Mouse (Mus musculus) cortical plate, adult 2 months (tissue): ENCODE data around the gene Zfp341. TPM values are rescaled to one million over a fixed set of nuclear protein-coding genes. Genes with fewer than 3 reads are reported as not detected.
A peak's percentile ranks its signal among the peaks of the same experiment; 100 is the strongest.

Experiments used
- H3K27ac ChIP-seq: fragments of 200-500 bp; 2 replicates; pipeline ENCODE4 v1.5.1; 2012; ENCODE audit warnings: low read length, control low read depth, inconsistent platforms; ENCODE audit not compliant: insufficient read depth
- H3K4me1 ChIP-seq: fragments of 200-500 bp; 2 replicates; pipeline ENCODE4 v1.6.1; 2011; ENCODE audit warnings: low read length; ENCODE audit not compliant: control insufficient read depth, insufficient read depth
- H3K4me3 ChIP-seq: fragments of 200-500 bp; 2 replicates; pipeline ENCODE4 v1.5.1; 2011; ENCODE audit warnings: mild to moderate bottlenecking, low read length, control low read depth; ENCODE audit not compliant: insufficient read depth
- CTCF ChIP-seq: fragments of 200-500 bp; IDR thresholded peaks from 2 replicates; pipeline ENCODE4 v1.5.1; 2011; ENCODE audit warnings: mild to moderate bottlenecking, control low read depth, low read length; ENCODE audit not compliant: insufficient read depth; ENCODE audit errors: extremely low read depth
- POLR2A ChIP-seq: fragments of 200-500 bp; IDR thresholded peaks from 2 replicates; pipeline ENCODE4 v1.6.1; 2011; ENCODE audit warnings: mild to moderate bottlenecking, low read length, control low read depth; ENCODE audit not compliant: insufficient read depth; ENCODE audit errors: extremely low read depth
- polyA plus RNA-seq: library from polyadenylated mRNA; depleted of rRNA; stranded (reverse); fragments of >200 nt; gene quantifications from 2 replicates; pipeline ENCODE4 v1.2.3, GENCODE M21; 2012; rRNA removed

Zfp341 gene
- polyA plus RNA-seq = 11.4 and 11.7 TPM in 2 replicates

- TF ChIP-seq CTCF (peak; percentile 48), POLR2A (peak; percentile 49)
- Histone ChIP-seq H3K4me3 (peak within 1 kb of the TSS; percentile 68), H3K4me1 (no peaks in the 10 kb centered on the region), H3K27ac (peak within 1 kb of the TSS; percentile 88)
Measured at GRCm38 (mm10) chr2:154613118-154614115, at the start of gene Zfp341, which contains the start of gene 4930519P11Rik. TSS of gene Zfp341 (plus strand) at chr2:154613297. TSS of gene 4930519P11Rik (minus strand) at chr2:154613437.

- Histone ChIP-seq H3K27ac (no peak overlapping the region), H3K4me3 (no peak overlapping the region), H3K4me1 (no peaks in the 10 kb centered on the region)
- TF ChIP-seq CTCF = no peak
- no peak for TF ChIP-seq POLR2A
Measured at GRCm38 (mm10) chr2:154563612-154564170, 49.4 kb upstream of the Zfp341 start.

- Histone ChIP-seq H3K27ac (no peak overlapping the region), H3K4me1 (no peaks in the 10 kb centered on the region), H3K4me3 (no peak overlapping the region)
- TF ChIP-seq POLR2A = no peak
- no peak for TF ChIP-seq CTCF
Measured at GRCm38 (mm10) chr2:154565562-154565961, 47.5 kb upstream of the Zfp341 start.

GRCm38 (mm10) chr2:154566641-154567040 is 46.5 kb upstream of the Zfp341 start:
- no peak overlapping the region for H3K4me3 ChIP-seq
- TF ChIP-seq CTCF = no peak
- TF ChIP-seq POLR2A = no peak
- H3K4me1 ChIP-seq = no peaks in the 10 kb centered on the region

GRCm38 (mm10) chr2:154567766-154568165 is 45.3 kb upstream of the Zfp341 start:
- H3K4me1 ChIP-seq = peaks cover 2% of the 10 kb centered on the region; the same call in 1 of the 2 replicates
- no peak overlapping the region for H3K4me3 ChIP-seq
- H3K27ac ChIP-seq = no peak overlapping the region
- TF ChIP-seq CTCF (no peak), POLR2A (no peak)

More at GRCm38 (mm10) chr2:154566641-154567040, 46.5 kb upstream of the Zfp341 start:
- H3K27ac ChIP-seq = no peak overlapping the region

GRCm38 (mm10) chr2:154568329-154569070 is 44.6 kb upstream of the Zfp341 start:
- Histone ChIP-seq H3K4me1 (peaks cover 2% of the 10 kb centered on the region; the same call in 1 of the 2 replicates), H3K4me3 (peak overlapping the region; percentile 46), H3K27ac (no peak overlapping the region)
- TF ChIP-seq POLR2A (no peak), CTCF (no peak)

- Histone ChIP-seq H3K4me1 (peaks cover 2% of the 10 kb centered on the region; the same call in 1 of the 2 replicates), H3K27ac (no peak overlapping the region), H3K4me3 (peak overlapping the region; percentile 46)
- TF ChIP-seq CTCF = no peak
- no peak for TF ChIP-seq POLR2A
Measured at GRCm38 (mm10) chr2:154569071-154569748, 43.9 kb upstream of the Zfp341 start.

GRCm38 (mm10) chr2:154569836-154570286 is 43.2 kb upstream of the Zfp341 start, which contains the start of gene E2f1:
TSS of gene E2f1 (minus strand) at chr2:154569892.
- Histone ChIP-seq H3K4me1 (peaks cover 2% of the 10 kb centered on the region; the same call in 1 of the 2 replicates), H3K27ac (no peak within 1 kb of the TSS), H3K4me3 (peak within 1 kb of the TSS; percentile 46)
- TF ChIP-seq CTCF (no peak), POLR2A (no peak)
